Mouse (Mus musculus) heart, adult 18-20 months (tissue): ENCODE data around the gene Dok7. TPM values are rescaled to one million over a fixed set of nuclear protein-coding genes. Genes with fewer than 3 reads are reported as not detected.

Experiments
- DNase-seq, 2 experiments: peaks; one replicate each; pipeline ENCODE4 v3.0.0; 2021 to 2022; ENCODE audit warnings: mixed read lengths in 1 of 2
- long read RNA-seq, 2 experiments: library from polyadenylated mRNA; stranded (forward); transcript quantifications; one replicate each; pipeline ENCODE4 v2.0.0; 2021
- total RNA-seq, 2 experiments: library from RNA; stranded (reverse); gene quantifications; 2 replicates each; pipeline ENCODE4 v1.2.3; 2021

Dok7 gene
- total RNA-seq, result 10 to 100 TPM; 33.2 to 35.2 TPM
- long read RNA-seq, experiment 1, transcript Dok7-203 (7 exons, 2,779 nt), result major isoform, 17 of 34 reads
- long read RNA-seq, experiment 1, partial matches to known transcripts, result 4 of 34 reads
- long read RNA-seq, experiment 1, other reads (novel, unspliced or antisense), result 12 of 34 reads
- long read RNA-seq, experiment 2, transcript Dok7-203 (7 exons, 2,779 nt), result major isoform, 9 of 13 reads
- long read RNA-seq, experiment 2, partial matches to known transcripts, result 0 of 13 reads
- long read RNA-seq, experiment 2, other reads (novel, unspliced or antisense), result 4 of 13 reads

GRCm38 (mm10) chr5:35056604-35057432 is at the start of gene Dok7:
Gene Dok7, plus strand, starts transcription at chr5:35056766.
- DNase-seq, result peak; percentile 71 to 81

GRCm38 (mm10) chr5:35009163-35009562 is 47.4 kb upstream of the Dok7 start:
- DNase-seq, result peak; percentile 56 to 67

GRCm38 (mm10) chr5:35010656-35011055 is 45.9 kb upstream of the Dok7 start:
- DNase-seq, result peak; percentile 49 to 66

- no peak for DNase-seq
These were observed 45.2 kb upstream of the Dok7 start for GRCm38 (mm10) chr5:35011156-35011923.

GRCm38 (mm10) chr5:35014036-35014435 is 42.5 kb upstream of the Dok7 start:
- no peak for DNase-seq

GRCm38 (mm10) chr5:35019673-35020300 is 36.8 kb upstream of the Dok7 start:
- no peak for DNase-seq

GRCm38 (mm10) chr5:35020410-35021241 is 35.9 kb upstream of the Dok7 start:
- no peak for DNase-seq

- peak; percentile 63 to 81 for DNase-seq
These were observed 31.6 kb upstream of the Dok7 start for GRCm38 (mm10) chr5:35024975-35025374.

GRCm38 (mm10) chr5:35029303-35029702 is 27.3 kb upstream of the Dok7 start:
- DNase-seq, result peak in 1 of 2 experiments; percentile 55

- DNase-seq, result no peak
These were observed 26.8 kb upstream of the Dok7 start for GRCm38 (mm10) chr5:35029755-35030154.

GRCm38 (mm10) chr5:35033068-35033467 is 23.5 kb upstream of the Dok7 start:
- no peak for DNase-seq

GRCm38 (mm10) chr5:35033619-35034018 is 22.9 kb upstream of the Dok7 start:
- DNase-seq, result no peak

GRCm38 (mm10) chr5:35035141-35035540 is 21.4 kb upstream of the Dok7 start:
- no peak for DNase-seq

- peak; percentile 40 to 81 for DNase-seq
These were observed 20.8 kb upstream of the Dok7 start for GRCm38 (mm10) chr5:35035795-35036194.

- no peak for DNase-seq
These were observed 19.1 kb upstream of the Dok7 start for GRCm38 (mm10) chr5:35037438-35037837.

- DNase-seq, result no peak
These were observed 15.2 kb upstream of the Dok7 start, which contains the start of gene Hgfac for GRCm38 (mm10) chr5:35041268-35041829. Gene Hgfac, plus strand, starts transcription at chr5:35041509.

- DNase-seq, result no peak
These were observed 14.0 kb upstream of the Dok7 start for GRCm38 (mm10) chr5:35042431-35043109.

GRCm38 (mm10) chr5:35043110-35043451 is 13.5 kb upstream of the Dok7 start:
- DNase-seq, result peak; percentile 80 to 88

- DNase-seq, result no peak
These were observed 6.0 kb upstream of the Dok7 start for GRCm38 (mm10) chr5:35050541-35050940.

GRCm38 (mm10) chr5:35054628-35055027 is 1.9 kb upstream of the Dok7 start:
- no peak for DNase-seq
